Mouse (Mus musculus): ENCODE measurements around the gene Vwa8.

GRCm38 (mm10) chr14:79225458-79225857 lies 376.6 kb downstream of the Vwa8 start:
- no peak for TF ChIP-seq CTCF (IDR thresholded peaks at IDR 0.05; ENCODE audit: borderline replicate concordance, extremely low read depth, insufficient read depth, insufficient read length)
- no peak for TF ChIP-seq POLR2A (IDR thresholded peaks at IDR 0.05; ENCODE audit: borderline replicate concordance, extremely low read depth, insufficient read depth, insufficient read length, poor library complexity, severe bottlenecking)

Data from brain, embryonic 14.5 days (tissue).